1 mouse cellular context compared by ENCODE assay signal in the genomic region with DNA sequence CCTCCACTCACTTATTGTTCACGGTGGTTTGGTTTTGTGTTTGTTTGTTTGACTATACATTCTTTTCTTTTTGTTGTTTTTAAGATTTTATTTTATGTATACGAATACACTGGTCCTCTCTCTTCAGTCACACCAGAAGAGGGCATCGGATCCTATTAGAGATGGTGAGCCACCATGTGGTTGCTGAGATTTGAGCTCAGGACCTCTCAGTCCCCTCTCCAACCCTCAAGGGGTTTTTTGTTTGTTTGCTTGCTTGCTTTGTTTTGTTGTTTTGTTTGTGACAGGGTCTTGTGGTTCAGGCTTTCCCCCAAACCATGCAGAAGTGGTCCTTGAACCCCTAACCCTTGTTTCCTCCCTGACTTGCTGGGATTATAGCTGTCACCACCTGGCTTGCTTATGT.
TF ChIP-seq lines count a peak whose summit lies in the region.

No protein-coding gene starts in this region.

TF ChIP-seq in MEL, 35 proteins besides CTCF, POLR2A, EP300 and RAD21:
- TF ChIP-seq CHD1 (IDR thresholded peaks at IDR 0.05; ENCODE audit: low read depth, low read length) (no peak), GABPA (IDR thresholded peaks at IDR 0.05; ENCODE audit: low read depth, low read length) (no peak), SIN3A (IDR thresholded peaks at IDR 0.05; ENCODE audit: low read length) (no peak), MXI1 (IDR thresholded peaks at IDR 0.05; ENCODE audit: low read depth, low read length) (no peak), CHD2 (IDR thresholded peaks at IDR 0.05; ENCODE audit: low read length) (no peak), POLR2AphosphoS2 (IDR thresholded peaks at IDR 0.05; ENCODE audit: low read length) (no peak), NRF1 (IDR thresholded peaks at IDR 0.05; ENCODE audit: insufficient read depth, low read depth, low read length, poor library complexity, severe bottlenecking) (no peak), TCF12 (IDR thresholded peaks at IDR 0.05; ENCODE audit: low read depth, low read length) (no peak), BHLHE40 (IDR thresholded peaks at IDR 0.05; ENCODE audit: borderline replicate concordance, low read depth, low read length) (no peak), SMC3 (IDR thresholded peaks at IDR 0.05; ENCODE audit: low read depth, low read length) (no peak)
TF ChIP-seq in MEL: peak in this region for 0.
